In genomic region chr13:57099601-57100000, GRCm38 (mm10) we compare ENCODE assay signal across 20 mouse cellular contexts.
DNase-seq lines count a peak whose midpoint lies in the region; ATAC-seq and TF ChIP-seq lines count a peak whose summit lies in the region.
"Had no signal": no experiment of that assay in that cellular context is flagged by ENCODE, and none has a peak within 500 bp of the region (broad histone marks: within the 10 kb centered on the region; RNA-seq: fewer than 3 reads in every experiment).

No protein-coding gene starts in this region.

- no peak overlapping the region for H3K27ac ChIP-seq in forebrain, embryonic 14.5 days (ENCODE audit: low read depth, low read length)
- H3K27ac ChIP-seq in forebrain, embryonic 11.5 days (ENCODE audit: low read depth, low read length) = no peak overlapping the region
- no peak overlapping the region for H3K27ac ChIP-seq in forebrain, postnatal 0 days (ENCODE audit: low read depth, low read length)
- no peak overlapping the region for H3K27ac ChIP-seq in intestine, embryonic 15.5 days
- H3K27ac ChIP-seq: embryonic facial prominence, embryonic 13.5 days; embryonic facial prominence, embryonic 15.5 days had no signal

- H3K4me2 ChIP-seq in forebrain, embryonic 14.5 days (ENCODE audit: low read length) = no peak overlapping the region
- no peak overlapping the region for H3K4me2 ChIP-seq in forebrain, embryonic 11.5 days (ENCODE audit: low read depth, low read length, severe bottlenecking)
- H3K4me2 ChIP-seq in forebrain, postnatal 0 days (ENCODE audit: low read depth) = no peak overlapping the region
- H3K4me2 ChIP-seq in intestine, embryonic 15.5 days (replicated peaks) = no peak overlapping the region
- H3K4me2 ChIP-seq: embryonic facial prominence, embryonic 13.5 days; embryonic facial prominence, embryonic 15.5 days had no signal

- H3K9me3 ChIP-seq in forebrain, embryonic 14.5 days (replicated peaks; ENCODE audit: control insufficient read depth, low read length) = no peaks in the 10 kb centered on the region
- H3K9me3 ChIP-seq in forebrain, embryonic 11.5 days (ENCODE audit: control insufficient read depth, low read length) = no peaks in the 10 kb centered on the region
- H3K9me3 ChIP-seq in forebrain, postnatal 0 days (ENCODE audit: low read length) = no peaks in the 10 kb centered on the region
- H3K9me3 ChIP-seq in intestine, embryonic 15.5 days = no peaks in the 10 kb centered on the region
- H3K9me3 ChIP-seq: embryonic facial prominence, embryonic 13.5 days; embryonic facial prominence, embryonic 15.5 days had no signal

- TF ChIP-seq CTCF in brain, embryonic 14.5 days (IDR thresholded peaks at IDR 0.05; ENCODE audit: borderline replicate concordance, extremely low read depth, insufficient read depth, insufficient read length) = no peak
- TF ChIP-seq CTCF in forebrain, postnatal 0 days (IDR thresholded peaks at IDR 0.05; ENCODE audit: low read depth) = no peak

- H3K4me3 ChIP-seq in forebrain, embryonic 14.5 days (ENCODE audit: low read depth, low read length) = no peak overlapping the region
- H3K4me3 ChIP-seq in forebrain, embryonic 11.5 days (ENCODE audit: low read depth, low read length) = no peak overlapping the region
- H3K4me3 ChIP-seq in forebrain, postnatal 0 days (ENCODE audit: low read depth, low read length) = no peak overlapping the region
- no peak overlapping the region for H3K4me3 ChIP-seq in intestine, embryonic 15.5 days (replicated peaks)
- H3K4me3 ChIP-seq: embryonic facial prominence, embryonic 13.5 days; embryonic facial prominence, embryonic 15.5 days; erythroblast, embryonic 14.5 days had no signal

- peak; percentile 62 for DNase-seq in forebrain, embryonic 14.5 days (ENCODE audit: low spot score)
- DNase-seq in forebrain, embryonic 11.5 days (ENCODE audit: low spot score) = no peak
- DNase-seq in brain, adult 2 months (ENCODE audit: low read depth, low spot score) = peak; percentile 9
- DNase-seq in brain, embryonic 14.5 days (ENCODE audit: low read depth) = peak; percentile 71
- peak; percentile 57 for DNase-seq in forebrain, postnatal 0 days
- no peak for DNase-seq in urinary bladder, postnatal 4 days (ENCODE audit: low spot score in 2 of 2)
- DNase-seq: adrenal gland, adult 2 months; adrenal gland, postnatal 10 days; adrenal gland, postnatal 25 days; cerebellum, adult 11 months; cerebellum, adult 18-20 months; cerebellum, adult 8-10 months; cerebellum, adult 9-11 months; cerebellum, postnatal 14 days; cerebellum, postnatal 36 days; embryo, embryonic 11 days had no signal

- no peak overlapping the region for H3K9ac ChIP-seq in forebrain, embryonic 14.5 days (ENCODE audit: low read length)
- no peak overlapping the region for H3K9ac ChIP-seq in forebrain, embryonic 11.5 days (ENCODE audit: low read length)
- H3K9ac ChIP-seq in forebrain, postnatal 0 days = no peak overlapping the region
- H3K9ac ChIP-seq in intestine, embryonic 15.5 days = no peak overlapping the region
- H3K9ac ChIP-seq: embryonic facial prominence, embryonic 13.5 days; embryonic facial prominence, embryonic 15.5 days had no signal

- 62% methylated on average over 7 of the region's 7 CpGs for WGBS in forebrain, embryonic 14.5 days
- WGBS in forebrain, embryonic 11.5 days = 87% methylated on average over 7 of the region's 7 CpGs
- WGBS in forebrain, postnatal 0 days = 48% methylated on average over 7 of the region's 7 CpGs
- WGBS in intestine, embryonic 15.5 days = 86% methylated on average over 7 of the region's 7 CpGs

- no peaks in the 10 kb centered on the region for H3K36me3 ChIP-seq in forebrain, embryonic 14.5 days (ENCODE audit: control insufficient read depth, insufficient read depth, low read length)
- no peaks in the 10 kb centered on the region for H3K36me3 ChIP-seq in forebrain, embryonic 11.5 days (ENCODE audit: control insufficient read depth, insufficient read depth, low read length)
- H3K36me3 ChIP-seq in forebrain, postnatal 0 days (ENCODE audit: insufficient read depth) = no peaks in the 10 kb centered on the region
- no peaks in the 10 kb centered on the region for H3K36me3 ChIP-seq in intestine, embryonic 15.5 days
- H3K36me3 ChIP-seq: embryonic facial prominence, embryonic 13.5 days; embryonic facial prominence, embryonic 15.5 days had no signal

- peak; percentile 60 for ATAC-seq in forebrain, embryonic 14.5 days
- no peak for ATAC-seq in forebrain, embryonic 11.5 days (replicated peaks; ENCODE audit: low FRiP score)
- ATAC-seq in forebrain, postnatal 0 days = peak; percentile 43
- no peak for ATAC-seq in intestine, embryonic 15.5 days

- no peak for TF ChIP-seq POLR2A in brain, embryonic 14.5 days (IDR thresholded peaks at IDR 0.05; ENCODE audit: borderline replicate concordance, extremely low read depth, insufficient read depth, insufficient read length, poor library complexity, severe bottlenecking)

- H3K27me3 ChIP-seq in forebrain, embryonic 14.5 days (replicated peaks; ENCODE audit: control insufficient read depth, insufficient read depth, low read length) = no peaks in the 10 kb centered on the region
- no peaks in the 10 kb centered on the region for H3K27me3 ChIP-seq in forebrain, embryonic 11.5 days (ENCODE audit: control insufficient read depth, insufficient read depth, low read length)
- no peaks in the 10 kb centered on the region for H3K27me3 ChIP-seq in forebrain, postnatal 0 days (ENCODE audit: insufficient read depth, low read length)
- H3K27me3 ChIP-seq in intestine, embryonic 15.5 days (replicated peaks) = no peaks in the 10 kb centered on the region
- H3K27me3 ChIP-seq: embryonic facial prominence, embryonic 13.5 days; embryonic facial prominence, embryonic 15.5 days had no signal

- peaks cover 7% of the 10 kb centered on the region; the same call in 1 of the 2 replicates for H3K4me1 ChIP-seq in forebrain, embryonic 14.5 days (ENCODE audit: control insufficient read depth, insufficient read depth, low read length)
- H3K4me1 ChIP-seq in forebrain, embryonic 11.5 days (replicated peaks; ENCODE audit: control insufficient read depth, insufficient read depth, low read length) = no peaks in the 10 kb centered on the region
- H3K4me1 ChIP-seq in forebrain, postnatal 0 days (ENCODE audit: insufficient read depth) = no peaks in the 10 kb centered on the region
- H3K4me1 ChIP-seq in intestine, embryonic 15.5 days (replicated peaks) = no peaks in the 10 kb centered on the region
- H3K4me1 ChIP-seq: embryonic facial prominence, embryonic 13.5 days; embryonic facial prominence, embryonic 15.5 days had no signal

Comparison
In these comparisons a context has a peak if more than half of its experiments do, and no peak if none do; other contexts are left out.
1. ATAC-seq: peak in forebrain, embryonic 14.5 days (single experiment) and forebrain, postnatal 0 days (single experiment); none in forebrain, embryonic 11.5 days (single experiment) and intestine, embryonic 15.5 days (single experiment).
2. DNase-seq: peak in forebrain, embryonic 14.5 days (single experiment), brain, adult 2 months (single experiment), brain, embryonic 14.5 days (single experiment) and forebrain, postnatal 0 days (single experiment); none in forebrain, embryonic 11.5 days (single experiment) and urinary bladder, postnatal 4 days (0 of 2).